Mouse (Mus musculus) adrenal gland, adult 8-10 months (tissue): Measurements from ENCODE around the gene Hacd3. TPM values are rescaled to one million over a fixed set of nuclear protein-coding genes. Genes with fewer than 3 reads are reported as not detected.

Experiments
- DNase-seq: peaks from one replicate; pipeline ENCODE4 v3.0.0; 2022
- microRNA-seq, 2 experiments: library from miRNA; unstranded; fragments of <30 nt; microRNA quantifications; one replicate each; pipeline ENCODE4 v1.2.0; 2022
- total RNA-seq, 4 experiments: library from RNA; stranded (reverse); gene quantifications; 2 replicates each; pipeline ENCODE4 v1.2.4; 2022

Gene Hacd3
- total RNA-seq, 4 experiments from 2014 or later = 321 to 416 (median 344) TPM

DNA sequence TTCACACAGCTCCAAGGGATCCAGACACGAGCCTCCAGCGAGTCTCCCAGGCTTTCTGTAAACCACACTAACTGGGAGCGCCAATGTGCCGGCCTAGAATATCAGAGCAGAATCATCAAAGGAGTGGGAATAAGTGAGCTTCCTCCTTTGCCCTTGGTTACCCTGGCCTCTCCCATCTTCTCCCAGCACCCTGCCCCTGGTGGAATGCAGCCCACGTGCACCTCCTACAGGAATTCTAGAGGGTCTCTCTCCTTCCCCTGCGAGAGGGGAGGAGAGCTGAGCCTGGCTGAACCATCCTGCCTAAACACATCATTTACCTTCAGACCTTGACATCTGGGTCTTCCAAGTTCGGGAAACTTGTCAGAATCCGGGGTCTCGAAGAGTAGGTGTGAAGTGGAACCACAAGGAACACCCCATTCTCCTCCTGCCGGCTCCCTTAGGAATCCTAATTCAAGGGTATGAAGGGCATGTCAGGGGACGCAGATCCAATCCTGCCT is 70.3 kb downstream of the Hacd3 start, which contains the start of gene Slc24a1:
TSS of gene Slc24a1 (minus strand) at position 447 of the 497 bp plus-strand sequence.
- no peak for DNase-seq

DNA sequence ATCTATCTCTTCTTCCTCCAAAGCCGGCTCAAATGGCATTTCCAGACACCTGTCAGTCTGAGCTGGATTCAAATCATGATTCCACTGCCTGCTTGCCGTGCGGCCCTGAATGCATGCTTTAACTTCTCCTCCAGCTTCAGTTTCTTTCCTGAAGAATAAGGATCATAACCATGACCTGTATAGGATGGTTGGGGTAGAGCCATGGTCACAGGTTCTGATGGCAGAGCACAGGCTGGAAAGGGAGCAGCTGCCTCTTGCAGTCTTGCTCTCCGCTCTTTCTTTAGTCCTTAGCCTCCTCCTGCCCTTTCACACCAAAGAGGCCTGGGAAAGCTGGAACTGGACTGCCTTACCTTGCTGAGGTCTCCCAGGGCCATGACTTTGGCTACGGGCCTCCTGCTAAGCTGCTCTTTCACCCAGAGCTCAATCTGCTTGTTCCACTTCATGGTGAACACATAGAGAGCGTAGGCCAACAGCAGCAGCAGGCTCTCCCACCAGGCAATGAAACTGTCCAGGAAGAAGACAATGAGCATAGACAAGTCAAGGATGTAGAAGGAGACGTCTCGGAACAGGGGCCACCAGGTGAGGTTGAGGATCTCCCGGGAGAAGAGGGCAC is 73.9 kb downstream of the Hacd3 start:
- DNase-seq = no peak

DNA sequence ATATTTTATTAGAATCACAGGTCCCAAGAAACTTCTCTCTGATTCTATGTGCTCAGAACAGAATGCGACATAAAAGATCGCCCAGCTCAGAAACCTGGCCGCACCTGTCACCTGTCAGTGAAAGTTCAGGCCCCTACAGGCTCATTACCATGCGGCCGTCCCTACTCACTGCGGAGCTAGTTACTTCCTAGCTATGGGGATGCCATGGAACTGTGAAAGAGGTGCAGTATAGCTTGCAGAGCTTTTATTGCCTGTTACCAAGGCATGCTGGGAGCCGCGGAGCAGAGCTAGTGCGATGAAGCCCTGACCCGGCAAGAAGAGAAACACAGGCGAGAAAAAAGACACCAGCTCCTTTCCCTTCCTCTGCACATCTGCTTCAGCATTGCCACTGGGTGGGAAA is 77.5 kb downstream of the Hacd3 start:
- DNase-seq = no peak

DNA sequence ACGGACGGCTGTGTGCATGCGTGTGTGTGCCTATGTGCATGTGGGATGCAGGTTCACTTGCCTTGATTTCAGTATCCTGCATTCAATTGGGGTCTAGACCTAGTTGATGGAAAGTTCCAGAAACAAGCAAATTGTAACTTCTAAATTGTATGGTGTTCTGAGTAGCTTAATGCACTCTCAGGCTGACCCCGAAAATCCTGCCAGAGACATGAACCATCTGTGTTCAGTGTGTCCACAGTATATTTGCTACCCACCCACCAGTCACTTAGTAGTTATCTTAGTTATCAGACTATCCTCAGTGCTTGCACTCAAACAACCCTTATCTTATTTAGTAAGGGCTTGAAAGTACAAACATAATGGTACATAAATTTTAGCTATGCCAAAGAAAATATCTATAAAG is 79.8 kb downstream of the Hacd3 start:
- no peak for DNase-seq

DNA sequence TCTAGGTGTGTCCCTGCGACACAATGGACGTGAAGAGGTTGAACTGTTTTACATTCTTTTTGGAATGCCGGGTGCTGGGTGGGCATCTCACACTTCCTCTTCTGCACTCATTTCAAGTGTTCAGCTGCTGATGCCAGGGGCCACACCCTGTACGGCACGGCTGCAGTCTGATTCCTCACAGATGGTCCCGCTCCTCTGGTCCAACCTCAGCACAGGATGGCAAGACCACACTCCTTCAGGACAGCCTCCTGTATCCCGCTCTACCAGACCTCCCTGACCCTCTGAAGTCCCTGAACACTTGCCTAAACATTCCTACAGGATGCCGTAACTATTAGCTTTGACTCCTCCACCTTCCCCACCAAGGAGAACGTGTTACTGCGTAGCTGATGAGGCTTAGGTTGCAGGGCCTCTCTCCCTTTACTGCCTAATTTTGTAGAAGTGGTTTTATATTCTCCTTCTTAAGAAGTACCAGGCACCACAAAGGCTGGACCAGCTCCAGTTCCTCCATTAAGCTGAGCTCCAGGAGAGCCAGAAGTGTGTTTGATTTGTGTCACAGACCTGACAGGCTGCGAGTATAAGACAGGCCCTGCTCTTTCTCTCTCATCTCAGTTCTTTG is 80.7 kb downstream of the Hacd3 start:
- no peak for DNase-seq

DNA sequence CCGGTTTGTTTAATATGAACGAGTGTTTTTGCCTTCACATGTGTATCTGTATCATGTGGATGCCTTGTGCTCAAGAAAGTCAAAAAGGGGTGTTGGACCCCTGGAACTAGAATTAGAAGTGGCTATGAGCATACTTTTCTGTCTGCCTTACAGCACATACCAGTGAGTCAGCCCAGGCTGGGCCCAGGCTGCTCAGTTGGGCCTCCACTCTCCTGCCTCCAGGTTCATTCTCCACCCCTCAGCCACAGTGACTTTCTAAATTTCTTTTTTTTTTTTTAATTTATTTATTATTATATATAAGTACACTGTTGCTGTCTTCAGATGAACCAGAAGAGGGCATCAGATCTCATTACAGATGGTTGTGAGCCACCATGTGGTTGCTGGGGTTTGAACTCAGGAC is 81.7 kb downstream of the Hacd3 start:
- no peak for DNase-seq

DNA sequence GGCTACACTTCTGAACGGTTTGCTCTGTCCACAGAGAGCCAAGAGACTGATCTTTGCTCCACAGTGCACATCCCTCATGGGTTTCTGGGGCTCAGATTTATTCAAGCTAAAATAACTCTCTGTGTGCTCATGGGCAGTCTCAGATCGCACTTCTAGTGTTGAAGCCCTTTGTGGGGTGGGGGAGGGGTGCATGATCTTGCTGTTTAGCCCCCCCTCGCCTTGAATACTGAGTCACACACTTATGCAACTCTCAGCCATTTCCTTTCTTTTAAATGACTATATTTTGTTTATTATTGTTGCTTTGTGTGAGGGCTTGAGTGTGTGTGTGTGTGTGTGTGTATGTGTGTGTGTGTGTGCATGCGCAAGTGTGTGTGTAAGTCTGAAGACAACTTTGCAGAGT is 82.2 kb downstream of the Hacd3 start:
- DNase-seq = no peak

DNA sequence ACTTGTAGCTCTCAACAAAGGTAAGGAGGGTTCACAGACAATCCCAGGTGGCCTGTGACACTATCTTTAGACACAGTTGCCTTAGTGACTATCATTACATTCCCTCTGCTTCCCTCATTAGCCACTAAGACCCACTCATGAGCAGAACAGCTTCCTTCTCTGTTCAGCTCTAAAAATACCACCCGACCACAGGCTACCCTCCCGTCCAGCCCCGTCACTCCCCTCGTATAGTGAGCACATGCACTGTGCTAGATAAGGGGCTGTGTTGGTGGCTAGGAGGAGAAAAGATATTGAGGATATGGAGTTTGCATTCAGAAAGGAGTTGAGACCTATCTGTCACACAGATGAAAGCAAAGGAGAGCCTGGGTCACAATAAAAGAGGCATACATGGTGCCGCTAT is 83.0 kb downstream of the Hacd3 start:
- no peak for DNase-seq

DNA sequence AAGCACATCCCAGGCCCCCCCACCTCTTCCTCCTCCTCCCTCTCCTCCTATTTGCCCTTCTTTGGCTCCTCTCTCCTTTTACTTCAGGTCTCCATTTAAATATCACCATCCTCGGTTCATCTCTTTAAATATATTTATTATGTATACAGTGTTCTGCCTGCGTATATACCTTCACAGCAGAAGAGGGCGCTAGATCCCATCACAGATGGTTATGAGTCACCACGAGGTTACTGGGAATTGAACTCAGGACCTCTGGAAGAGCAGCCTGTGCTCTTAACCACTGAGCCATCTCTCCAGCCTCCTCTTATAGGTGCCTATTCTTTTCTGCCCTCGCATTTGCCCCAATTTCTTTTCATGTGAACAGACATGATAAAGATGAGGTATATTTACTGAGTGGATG is 84.0 kb downstream of the Hacd3 start:
- no peak for DNase-seq

Small RNA genes within 50 kb of the gene (microRNA-seq; reads per million reads assigned to microRNA genes)
- 0 reads per million in 2 experiments for gene Gm25640

Other genes starting within 250 kb of the Hacd3 start
- 10 to 100 TPM; 15.1 to 42.4 (median 29.1) TPM for gene Dennd4a, start 210.4 kb downstream of the Hacd3 start, total RNA-seq
- gene Slc24a1, start 70.1 kb downstream of the Hacd3 start, total RNA-seq = not detected
- gene Ints14, start 60.8 kb downstream of the Hacd3 start, total RNA-seq = 10 to 100 TPM; 27.2 to 31.9 (median 28.8) TPM
- gene Dpp8, start 10.7 kb upstream of the Hacd3 start, total RNA-seq = 100 to 1,000 TPM in 3 of 4 experiments, 10 to 100 TPM in 1; 90.7 to 123 (median 113) TPM
- 10 to 100 TPM; 28.6 to 67.1 (median 44.5) TPM for gene Igdcc4, start 79.8 kb upstream of the Hacd3 start, total RNA-seq
- 1 to 10 TPM in 3 of 4 experiments, under 1 TPM in 1; 0.84 to 4.0 (median 2.4) TPM for gene Igdcc3, start 119.5 kb upstream of the Hacd3 start, total RNA-seq
- gene Parp16, start 173.7 kb upstream of the Hacd3 start, total RNA-seq = 10 to 100 TPM; 16.2 to 44.2 (median 33.1) TPM
- 10 to 100 TPM in 1 of 4 experiments, 1 to 10 TPM in 3; 3.2 to 10.7 (median 6.1) TPM for gene Cilp, start 243.5 kb upstream of the Hacd3 start, total RNA-seq